Mouse (Mus musculus) adrenal gland, postnatal 10 days (tissue): Measurements from ENCODE around the gene Cxcr5. TPM values are rescaled to one million over a fixed set of nuclear protein-coding genes. Genes with fewer than 3 reads are reported as not detected.

Experiments
- DNase-seq: peaks from one replicate; pipeline ENCODE4 v3.0.0; 2021; ENCODE audit warnings: mixed read lengths
- long read RNA-seq, 2 experiments: library from polyadenylated mRNA; stranded (forward); transcript quantifications; one replicate each; pipeline ENCODE4 v2.0.0; 2021
- total RNA-seq, 2 experiments: library from RNA; stranded (reverse); gene quantifications; 2 replicates each; pipeline ENCODE4 v1.2.3; 2021

Cxcr5 gene
- total RNA-seq, result 1 to 10 TPM; 1.0 to 1.4 TPM
- long read RNA-seq, experiment 1, partial matches to known transcripts, result 0 of 2 reads
- long read RNA-seq, experiment 1, other reads (novel, unspliced or antisense), result 2 of 2 reads
- long read RNA-seq, experiment 2, result 0 reads

DNA sequence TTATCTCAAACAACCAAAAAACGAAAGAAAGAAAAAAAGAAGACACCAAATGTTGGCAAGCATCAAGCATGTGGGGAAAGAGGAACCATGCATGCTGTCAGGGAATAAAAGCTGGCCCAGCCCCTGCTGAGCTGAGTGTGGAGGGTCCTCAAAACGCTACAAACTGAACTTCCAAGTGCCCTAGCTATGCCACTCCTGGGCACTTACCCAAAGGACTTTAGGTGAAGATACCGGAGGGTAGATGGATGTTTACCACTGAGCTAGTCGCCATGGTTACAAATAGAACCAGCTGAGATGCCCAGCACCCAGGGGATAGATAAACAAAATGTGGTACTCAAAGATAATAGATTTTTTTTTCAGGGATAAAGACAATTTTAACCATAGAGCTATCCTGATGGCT lies at the start of gene Cxcr5:
TSS of gene Cxcr5 (minus strand) at position 281 of the 400 bp plus-strand sequence.
- DNase-seq, result no peak

DNA sequence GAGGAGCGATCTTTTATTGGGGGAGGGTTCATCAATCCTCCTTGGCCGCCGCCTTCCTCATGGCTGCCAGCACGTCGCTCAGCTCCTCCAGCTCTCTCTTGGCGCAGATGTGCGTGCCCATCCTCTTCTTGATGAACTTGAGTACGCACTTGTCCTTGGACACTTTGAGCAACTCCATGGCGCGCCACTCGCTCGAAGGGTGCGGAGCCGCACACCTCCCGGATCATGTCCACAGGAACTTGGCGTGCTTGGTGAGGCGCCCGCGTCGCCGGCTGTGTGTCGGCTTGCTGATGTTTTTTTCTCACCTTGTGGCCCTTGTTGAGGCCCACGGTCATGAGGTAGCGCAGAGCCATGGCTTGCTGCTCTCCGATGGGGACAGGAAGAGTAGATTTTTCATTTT lies 48.7 kb upstream of the Cxcr5 start:
- no peak for DNase-seq

DNA sequence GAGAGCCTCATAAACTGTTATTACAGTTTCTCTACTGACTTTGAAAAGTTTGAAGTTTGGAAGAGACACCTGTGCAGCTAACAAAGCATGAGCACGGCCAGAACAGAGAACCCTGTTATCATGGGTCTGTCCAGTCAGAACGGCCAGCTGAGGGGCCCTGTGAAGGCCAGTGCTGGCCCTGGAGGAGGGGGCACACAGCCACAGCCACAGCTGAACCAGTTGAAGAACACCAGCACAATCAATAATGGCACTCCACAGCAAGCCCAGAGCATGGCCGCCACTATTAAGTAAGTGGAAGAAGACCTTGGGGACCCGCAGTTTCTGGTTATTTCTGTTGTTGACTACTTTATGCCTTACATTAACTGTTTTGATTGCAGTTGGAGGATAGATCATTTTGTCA lies 45.6 kb upstream of the Cxcr5 start:
- no peak for DNase-seq

DNA sequence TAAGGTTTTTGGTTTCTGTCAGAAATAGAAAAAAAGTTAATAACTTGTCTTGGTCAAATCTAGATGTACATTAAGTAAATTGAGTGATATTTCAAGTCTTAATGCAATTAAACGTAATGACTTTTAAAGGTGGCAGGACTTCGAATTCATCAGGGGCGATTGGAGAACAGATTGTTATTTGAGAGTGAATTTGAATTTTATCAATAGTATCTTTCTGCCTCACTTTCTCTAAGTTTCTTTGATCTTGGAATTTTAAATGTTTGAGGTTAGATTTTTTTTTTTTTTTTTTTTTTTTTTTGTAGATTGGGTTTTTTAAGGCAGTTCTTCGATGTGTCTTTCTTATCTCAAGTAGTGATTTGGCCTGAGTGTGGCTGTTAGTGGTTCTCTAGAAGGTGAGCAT lies 45.0 kb upstream of the Cxcr5 start:
- DNase-seq, result no peak

DNA sequence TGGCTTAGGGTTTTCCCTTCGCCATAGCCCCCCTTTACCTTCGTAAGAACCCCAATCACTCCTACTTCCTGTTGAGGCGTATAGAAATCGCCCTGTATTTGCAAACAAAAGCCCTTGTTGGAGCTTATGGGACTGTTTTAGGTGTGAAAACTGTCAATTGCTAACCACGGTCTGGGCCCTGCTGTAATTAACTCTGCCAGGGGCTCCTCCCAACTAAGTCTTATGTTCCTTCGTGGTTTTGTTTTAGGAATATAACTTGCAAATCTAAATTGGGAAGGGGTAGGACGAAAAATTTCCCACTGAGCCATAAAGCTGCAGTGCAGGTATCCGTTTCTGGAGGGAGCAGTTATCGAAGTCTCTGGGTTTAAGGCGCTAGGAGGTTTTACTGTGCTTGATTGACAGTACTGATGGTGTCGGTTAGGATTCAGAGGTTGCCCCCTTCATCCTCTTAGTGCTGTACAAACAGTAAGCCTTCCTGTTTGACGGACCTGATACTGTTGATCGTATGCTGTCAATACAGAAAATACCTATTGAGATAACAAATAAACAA lies 44.0 kb upstream of the Cxcr5 start:
- no peak for DNase-seq

DNA sequence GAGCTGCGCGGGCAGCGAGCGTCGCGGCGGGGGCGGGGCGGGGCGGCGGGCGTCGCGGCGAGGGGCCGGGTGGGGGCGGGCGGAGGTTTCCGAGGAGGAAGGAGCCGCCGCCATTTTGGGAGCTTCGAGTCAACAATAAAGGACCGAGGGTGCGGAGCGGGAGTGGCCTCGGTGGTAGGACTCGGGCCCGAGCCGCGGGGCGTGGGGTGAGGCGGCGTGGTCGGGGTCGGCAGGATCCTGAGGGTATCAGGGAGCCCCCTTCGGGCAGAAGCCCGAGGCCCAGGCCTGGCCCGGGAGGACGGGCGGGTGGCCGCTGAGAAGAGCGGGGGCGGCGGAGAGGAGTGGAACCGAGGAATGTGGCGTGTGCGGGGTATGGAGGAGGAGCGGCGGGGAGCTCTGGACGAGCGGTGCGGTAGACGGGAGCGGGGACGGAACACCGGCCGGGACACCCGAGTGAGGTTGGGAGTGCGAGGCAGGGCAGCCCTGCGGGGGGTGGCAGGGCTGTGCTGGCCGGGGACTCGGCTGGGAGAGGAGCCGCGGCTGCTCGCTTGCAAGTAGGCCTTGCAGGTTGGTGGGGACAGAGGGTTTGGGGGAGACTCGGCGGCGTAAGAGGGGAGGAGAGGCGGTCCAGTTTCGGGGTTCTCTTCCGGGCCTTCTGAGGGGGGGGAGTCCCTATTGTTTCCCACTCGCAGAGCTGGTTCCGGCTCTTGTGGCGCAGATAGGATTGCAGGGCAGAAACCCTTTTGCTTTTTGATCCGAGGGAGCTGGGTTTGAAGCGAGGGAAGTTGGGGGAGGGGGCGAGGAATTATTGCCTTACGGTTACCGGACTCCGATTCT lies 43.3 kb upstream of the Cxcr5 start, which contains the start of gene Ddx6:
TSS of gene Ddx6 (plus strand) at position 114 of the 837 bp plus-strand sequence.
- peak; percentile 85 for DNase-seq

DNA sequence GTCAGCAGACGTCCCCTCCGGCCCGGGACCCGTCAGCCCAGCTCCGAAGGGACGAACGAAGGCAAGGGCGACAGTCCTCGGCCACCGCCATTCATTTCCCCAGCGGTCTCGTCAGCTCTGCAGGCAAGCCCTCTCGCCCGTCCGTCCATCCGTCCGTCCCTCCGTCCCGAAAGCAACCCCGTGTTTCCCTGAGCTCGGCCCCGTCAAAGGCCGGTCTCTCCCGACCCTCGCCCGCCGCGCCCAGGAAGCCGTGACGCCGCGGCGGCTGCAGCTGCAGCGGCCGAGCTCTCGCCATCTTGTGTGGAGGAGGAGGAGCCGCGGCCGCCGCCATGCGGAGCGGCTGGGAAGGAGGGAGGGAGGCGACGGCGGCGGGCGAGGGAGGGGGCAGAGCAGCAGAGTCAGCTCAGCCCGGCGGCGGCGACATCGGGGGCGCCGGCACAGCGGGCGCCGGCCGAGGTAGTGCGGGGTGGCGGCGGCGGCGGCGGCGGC lies 42.7 kb upstream of the Cxcr5 start:
- DNase-seq, result peak; percentile 88

DNA sequence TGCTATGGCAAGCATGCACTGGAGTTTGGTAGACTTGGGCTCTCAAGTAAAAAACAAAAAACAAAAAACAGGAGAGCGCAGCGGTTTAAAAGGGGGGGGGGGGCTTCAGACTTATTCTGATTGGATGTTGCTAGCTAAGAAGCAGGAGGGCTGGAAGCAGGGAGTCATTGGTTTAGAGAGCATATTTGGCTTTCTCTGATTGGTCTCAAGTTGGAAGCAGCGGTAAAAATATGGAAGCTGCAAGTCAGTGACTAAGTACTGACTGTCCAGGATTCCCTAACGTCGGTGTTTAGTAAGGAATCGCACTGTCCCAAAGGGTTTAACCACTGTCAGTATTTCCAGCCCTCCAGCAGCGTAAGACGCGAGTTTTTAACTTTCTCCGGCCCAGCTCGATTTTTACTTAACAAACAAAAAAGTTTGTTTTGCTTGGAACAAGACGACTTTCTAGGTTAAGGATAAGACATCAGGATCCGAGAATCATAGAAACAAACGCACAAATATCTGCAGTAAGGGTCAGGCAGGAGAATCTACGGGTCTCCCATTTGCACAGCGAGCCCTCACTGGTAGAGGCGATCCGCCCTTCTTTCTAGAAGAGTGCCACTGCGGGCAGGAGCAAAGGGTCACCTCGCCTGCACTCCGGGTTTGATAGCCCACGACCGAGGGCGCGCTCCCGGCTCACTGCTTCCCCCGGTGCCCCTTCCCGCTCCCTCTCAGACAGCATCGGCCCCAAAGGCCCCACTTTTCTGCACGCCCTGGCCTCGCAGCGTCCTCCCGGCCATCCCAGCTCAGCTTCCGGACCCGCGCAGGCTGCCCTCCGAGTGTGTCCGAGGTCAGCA lies 42.0 kb upstream of the Cxcr5 start:
- DNase-seq, result peak; percentile 76

DNA sequence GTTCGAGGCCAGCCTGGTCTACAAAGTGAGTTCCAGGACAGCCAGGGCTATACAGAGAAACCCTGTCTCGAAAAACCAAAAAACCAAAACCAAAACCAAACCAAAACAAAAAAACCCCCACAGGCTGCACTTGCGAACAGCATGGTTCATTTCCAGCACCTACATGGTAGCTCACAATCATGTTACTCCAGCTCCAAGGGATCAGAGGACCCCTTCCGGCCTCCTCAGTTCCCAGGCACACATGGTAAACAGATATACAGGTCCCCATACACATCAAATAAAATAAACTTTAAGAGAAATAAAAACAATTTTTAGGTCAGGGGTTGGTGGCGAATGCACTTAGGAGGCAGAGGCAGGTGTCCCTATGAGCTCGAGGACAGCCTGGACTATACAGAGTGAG lies 41.1 kb upstream of the Cxcr5 start:
- DNase-seq, result no peak

DNA sequence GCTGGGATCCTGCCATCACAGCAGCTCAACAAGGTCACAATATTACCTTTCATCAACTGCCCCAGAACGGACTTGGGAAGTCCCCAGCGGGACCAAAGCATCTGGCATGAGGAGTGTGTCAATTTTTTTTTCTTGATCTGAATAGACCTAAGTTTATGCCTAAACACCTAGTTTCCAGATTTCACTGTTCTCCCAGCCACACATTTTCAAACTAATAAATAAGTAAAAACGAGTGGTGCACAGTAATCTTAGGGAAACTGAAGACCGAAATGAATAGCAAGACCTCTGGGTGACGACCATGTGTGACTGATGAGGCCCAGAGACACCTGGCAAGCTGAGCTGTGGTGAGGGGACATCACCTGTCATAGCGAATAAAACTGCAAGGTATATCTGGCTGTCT lies 39.1 kb upstream of the Cxcr5 start:
- no peak for DNase-seq

DNA sequence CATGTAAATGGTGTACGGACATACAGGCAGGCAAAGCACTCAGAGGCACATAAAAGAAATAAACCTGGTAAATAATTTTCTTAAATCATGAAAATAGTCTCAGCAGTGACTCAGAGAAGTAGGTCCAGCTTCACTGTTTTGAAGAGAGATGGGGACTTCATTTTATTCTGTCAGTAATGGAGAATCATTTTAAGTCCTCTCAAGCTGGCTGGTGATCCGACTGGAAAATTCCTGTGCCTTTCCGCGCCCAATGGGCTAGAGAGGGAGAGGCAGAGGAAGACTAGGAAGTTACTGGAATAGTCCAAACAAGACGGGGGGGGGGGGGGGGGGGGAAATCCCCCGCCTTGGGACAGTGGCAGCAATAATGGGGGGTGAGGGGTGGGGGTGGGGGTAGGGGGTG lies 37.9 kb upstream of the Cxcr5 start:
- DNase-seq, result no peak

DNA sequence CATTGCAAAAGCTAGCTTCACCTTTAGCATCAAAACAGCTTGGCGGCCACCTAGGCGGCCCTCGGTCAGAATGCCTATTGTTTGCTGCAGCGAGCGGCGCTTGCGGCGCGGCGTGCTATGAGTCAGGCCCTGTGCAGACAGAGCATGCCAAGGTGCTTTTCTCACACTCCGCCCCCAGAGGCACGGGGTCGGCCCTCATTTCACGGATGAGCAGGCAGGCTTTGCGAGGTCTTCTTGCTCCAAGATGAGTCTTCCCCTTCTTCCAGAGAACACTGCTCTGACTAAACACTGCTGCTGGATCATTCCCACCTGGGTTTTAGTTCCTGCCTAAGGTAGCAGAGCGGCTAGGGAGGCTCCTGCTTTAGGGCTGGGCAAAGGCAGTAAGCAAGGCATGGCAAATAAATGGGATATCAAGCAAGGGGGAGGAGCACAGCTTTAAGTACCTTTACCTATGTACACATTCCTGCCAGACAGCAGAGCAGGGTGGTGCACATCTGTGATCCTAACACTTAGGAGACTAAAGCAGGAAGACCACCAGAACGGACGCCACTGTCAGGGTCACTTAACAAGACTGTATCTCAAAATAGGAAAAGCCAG lies 37.3 kb upstream of the Cxcr5 start:
- peak; percentile 48 for DNase-seq

DNA sequence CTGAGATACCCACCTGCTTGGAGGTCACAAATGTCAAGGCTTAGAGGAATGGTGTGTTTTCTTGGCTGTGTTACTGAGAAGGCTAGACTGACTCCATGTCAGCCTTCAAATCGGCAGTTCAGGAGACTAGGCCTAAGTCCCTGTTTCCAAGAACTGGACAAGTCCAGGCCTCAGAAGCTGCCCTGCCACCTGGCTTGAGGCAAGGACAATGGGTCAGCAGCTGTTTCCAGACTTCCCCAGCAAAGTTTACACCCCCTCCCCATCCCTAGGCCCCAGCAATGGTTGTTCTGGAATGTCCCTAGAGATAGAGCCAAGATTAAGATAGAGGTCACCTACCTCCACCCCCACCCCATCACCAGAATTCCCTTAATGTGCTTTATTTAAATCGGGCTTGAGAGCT lies 36.1 kb upstream of the Cxcr5 start:
- DNase-seq, result no peak

DNA sequence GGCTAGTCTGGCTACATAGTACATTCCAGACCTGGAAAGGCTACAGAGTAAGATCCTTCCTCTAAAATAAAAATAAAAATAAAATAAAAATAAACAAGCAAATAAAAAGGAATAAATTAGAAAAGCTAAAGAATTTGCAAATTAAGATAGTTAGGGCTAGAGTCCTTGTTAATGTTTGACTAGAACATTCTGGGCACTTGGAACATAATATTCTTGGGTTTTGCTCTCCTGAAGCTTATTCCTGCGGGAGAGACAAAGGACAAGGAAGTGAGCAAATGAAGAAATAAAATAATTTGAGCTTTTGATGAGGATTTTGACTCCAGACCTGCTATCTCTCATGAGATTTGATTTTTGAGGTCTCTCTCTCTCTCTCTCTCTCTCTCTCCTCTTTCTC lies 33.9 kb upstream of the Cxcr5 start:
- DNase-seq, result no peak

DNA sequence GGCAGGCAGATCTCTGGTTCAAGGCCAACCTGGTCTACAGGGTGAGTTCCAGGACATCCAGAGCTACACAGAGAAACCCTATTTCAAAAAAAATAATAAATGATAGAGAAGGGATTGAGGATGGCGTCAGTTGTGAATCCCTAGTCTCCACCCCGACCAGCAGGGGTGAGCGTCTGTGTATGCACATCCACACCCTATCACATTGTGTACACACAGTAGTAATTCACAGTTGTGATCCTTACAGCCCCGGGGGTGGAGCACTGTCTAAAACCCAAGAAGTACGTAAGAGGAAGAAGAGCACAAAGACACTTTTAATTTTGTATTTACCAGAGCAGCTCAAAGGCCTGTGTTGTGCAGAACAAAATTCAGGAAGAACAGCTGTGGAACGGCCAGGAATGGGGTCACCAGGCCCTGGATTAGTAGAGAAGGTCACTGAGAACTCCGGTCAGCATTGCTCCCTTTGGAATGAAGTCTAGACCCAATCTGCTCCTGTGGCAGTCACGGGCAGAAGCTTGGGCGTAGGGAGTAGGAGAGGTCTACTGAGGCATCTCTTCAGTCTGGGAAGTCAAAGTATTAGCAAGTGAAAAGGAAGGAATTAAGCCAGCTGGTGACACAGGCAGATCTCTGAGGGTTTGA lies 33.3 kb upstream of the Cxcr5 start:
- DNase-seq, result no peak

DNA sequence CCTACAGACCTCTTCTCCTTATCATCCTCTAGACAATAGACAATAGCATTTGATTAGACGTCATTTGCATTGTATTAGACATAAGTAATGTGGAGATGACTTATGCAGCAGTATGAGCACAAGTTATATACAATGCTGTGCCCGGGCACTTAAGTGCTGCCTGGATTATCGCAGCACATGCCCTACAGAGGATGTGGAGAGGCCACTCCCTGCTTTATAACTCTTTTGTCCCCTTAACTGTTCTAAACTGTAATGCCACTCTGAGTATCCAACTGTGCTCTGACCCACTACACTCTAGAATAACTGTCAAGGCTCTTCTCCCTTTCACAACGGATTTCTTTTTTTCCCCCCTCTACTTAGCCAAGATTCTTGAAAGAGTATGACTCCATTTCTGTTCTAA lies 32.2 kb upstream of the Cxcr5 start:
- DNase-seq, result no peak

DNA sequence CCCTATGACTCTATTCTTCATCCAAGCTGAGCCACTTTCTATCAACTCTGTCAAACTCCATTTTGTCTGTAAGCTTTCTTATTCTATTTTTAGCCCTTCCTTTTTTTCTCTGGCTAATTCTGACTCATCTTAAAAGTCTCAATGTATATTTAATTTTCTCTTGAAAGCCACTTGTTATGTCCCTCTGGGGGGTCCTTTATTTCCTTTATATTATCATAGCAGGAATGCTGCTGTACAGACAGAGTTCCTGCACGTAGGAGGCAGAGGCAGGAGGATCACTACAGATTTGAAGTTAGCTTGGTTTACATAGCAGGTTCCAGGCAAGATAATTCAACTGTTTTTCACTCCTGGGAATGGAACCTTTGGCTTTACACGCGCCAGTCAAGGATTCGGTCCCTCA lies 31.5 kb upstream of the Cxcr5 start:
- no peak for DNase-seq

DNA sequence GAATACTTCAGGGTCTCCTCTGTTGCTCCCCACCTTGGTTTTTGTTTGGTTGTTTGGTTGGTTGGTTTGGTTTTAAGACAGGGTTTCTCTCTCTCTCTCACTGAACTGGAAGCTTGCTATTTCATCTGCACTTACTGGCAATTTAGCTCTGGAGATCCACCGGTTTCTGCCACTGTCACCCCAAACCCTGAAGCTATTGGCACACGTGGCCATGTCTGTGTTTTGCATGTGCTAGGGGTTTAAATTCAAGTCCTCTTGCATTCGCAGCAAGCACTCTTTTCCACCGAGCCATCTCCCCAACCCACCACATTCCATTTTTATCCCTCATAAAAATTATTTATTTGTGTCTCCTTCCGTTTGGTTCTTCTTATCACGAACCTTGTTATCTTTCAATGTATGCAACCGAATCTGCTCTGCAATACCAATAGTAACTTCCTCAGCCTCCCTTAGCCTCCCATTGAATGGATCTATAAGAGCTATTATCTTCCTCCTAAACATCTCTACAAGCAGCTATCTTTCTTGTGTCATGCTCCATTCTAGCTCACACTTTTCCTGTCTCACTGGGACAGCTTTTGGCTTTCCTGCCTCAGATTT lies 30.0 kb upstream of the Cxcr5 start:
- no peak for DNase-seq

DNA sequence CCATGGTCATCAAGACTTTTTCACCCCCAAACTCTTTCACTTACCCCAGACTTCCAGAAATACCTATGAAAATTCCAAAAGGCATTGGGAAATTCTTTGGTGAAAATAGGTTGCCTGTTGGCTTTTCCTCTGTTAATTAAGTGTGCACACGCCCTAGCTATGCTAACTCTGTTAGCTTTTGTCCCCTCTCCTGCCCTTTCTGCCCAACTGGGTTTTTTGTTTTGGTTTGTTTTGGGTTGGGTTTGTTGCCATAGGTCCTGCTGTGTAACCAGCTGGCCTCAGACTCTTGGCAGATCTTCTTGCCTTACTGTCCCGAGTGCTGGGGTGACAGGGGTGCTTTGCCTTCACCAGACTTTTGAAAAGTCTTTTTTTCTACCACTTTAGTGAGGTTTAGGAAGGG lies 29.3 kb upstream of the Cxcr5 start:
- no peak for DNase-seq

DNA sequence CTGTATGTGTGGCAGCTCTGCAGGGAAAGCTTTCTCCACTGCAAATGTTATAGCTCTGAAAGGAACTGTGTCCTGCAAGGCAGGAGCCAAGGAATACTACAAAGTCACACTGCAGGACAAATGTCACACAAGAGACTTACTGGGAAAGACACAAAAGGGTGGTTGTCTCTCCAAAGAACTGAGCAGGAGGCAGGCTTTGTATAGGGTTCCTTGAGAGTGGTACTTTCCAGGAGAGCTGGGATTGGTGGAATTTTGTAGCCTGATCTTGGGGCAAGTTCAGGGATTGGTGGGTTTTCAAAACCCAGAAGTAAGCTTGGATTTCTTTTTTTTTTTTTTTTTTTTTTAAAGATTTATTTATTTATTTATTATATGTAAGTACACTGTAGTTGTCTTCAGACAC lies 27.4 kb upstream of the Cxcr5 start:
- DNase-seq, result no peak

DNA sequence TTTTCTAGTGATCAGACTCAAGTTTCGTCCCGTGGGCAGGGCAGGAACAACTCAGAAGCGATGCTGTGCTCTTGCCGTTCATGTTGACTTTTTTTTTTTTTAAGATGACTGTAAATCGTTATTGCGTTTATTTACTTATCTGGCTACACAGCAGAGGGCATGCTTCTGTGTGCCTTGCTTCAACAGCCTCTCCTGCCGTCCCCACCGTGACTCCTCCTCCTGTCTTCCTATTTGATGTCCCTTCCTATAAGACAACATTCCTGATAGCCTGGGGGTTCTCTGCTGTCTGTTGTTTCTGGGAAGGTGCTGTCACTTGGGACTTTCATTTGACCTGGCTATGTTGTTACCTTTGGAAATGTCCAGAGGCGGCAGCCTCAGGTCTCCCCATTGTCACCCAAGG lies 26.9 kb upstream of the Cxcr5 start:
- no peak for DNase-seq
